Mouse (Mus musculus) liver, embryonic 14.5 days (tissue): ENCODE data around the gene Fut2. TPM values are rescaled to one million over a fixed set of nuclear protein-coding genes. Genes with fewer than 3 reads are reported as not detected.

Source experiments
- ATAC-seq: fragments of 200-750 bp; cut with Nextera tagmentation; 2 replicates; pipeline ENCODE4 v1.8.0; 2017; ENCODE audit warnings: moderate number of reproducible peaks, mild to moderate bottlenecking, moderate library complexity; ENCODE audit not compliant: insufficient read depth
- DNase-seq, 3 experiments: peaks; one replicate each; pipeline ENCODE4 v3.0.0-alpha.2; 2012 to 2013; ENCODE audit warnings: low read depth in 3 of 3, low spot score in 3 of 3
- H3K27ac ChIP-seq: fragments of 300-500 bp; sonication (generic); 2 replicates; pipeline ENCODE4 v1.5.1; 2014; ENCODE audit warnings: moderate library complexity, mild to moderate bottlenecking, control low read depth, inconsistent platforms
- H3K27me3 ChIP-seq: fragments of 300-500 bp; sonication (generic); 2 replicates; pipeline ENCODE4 v1.6.1; 2014; ENCODE audit warnings: mild to moderate bottlenecking, low read length, moderate library complexity; ENCODE audit not compliant: control insufficient read depth, insufficient read depth
- H3K36me3 ChIP-seq: fragments of 300-500 bp; sonication (generic); replicated peaks from 2 replicates; pipeline ENCODE4 v1.6.1; 2014; ENCODE audit warnings: low read depth; ENCODE audit not compliant: control insufficient read depth, insufficient read depth
- H3K4me1 ChIP-seq, 2 experiments: fragments of 200-500 bp in 1 of 2; fragments of 300-500 bp in 1 of 2; sonication (generic) in 1 of 2; replicated peaks; 2 replicates each; pipeline ENCODE4 v1.6.1; 2012 to 2014; ENCODE audit warnings: antibody characterized with exemption in 1 of 2, inconsistent platforms in 1 of 2, low read length in 1 of 2; ENCODE audit not compliant: control insufficient read depth in 2 of 2, insufficient read depth in 2 of 2
- H3K4me2 ChIP-seq: fragments of 300-500 bp; sonication (generic); 2 replicates; pipeline ENCODE4 v1.6.1; 2014; ENCODE audit warnings: low read depth, mild to moderate bottlenecking, control low read depth, moderate library complexity
- H3K4me3 ChIP-seq, 2 experiments: fragments of 200-500 bp in 1 of 2; fragments of 300-500 bp in 1 of 2; sonication (generic) in 1 of 2; 2 replicates each; pipeline ENCODE4 v1.5.1; 2012 to 2014; ENCODE audit warnings: low read depth in 2 of 2, low read length in 2 of 2, mild to moderate bottlenecking in 2 of 2, control low read depth in 1 of 2, inconsistent platforms in 1 of 2, moderate library complexity in 1 of 2; ENCODE audit not compliant: insufficient read depth in 1 of 2
- H3K9ac ChIP-seq: fragments of 300-500 bp; sonication (generic); replicated peaks from 2 replicates; pipeline ENCODE4 v1.6.1; 2014; ENCODE audit warnings: mild to moderate bottlenecking, control low read depth, moderate library complexity
- H3K9me3 ChIP-seq: fragments of 300-500 bp; sonication (generic); 2 replicates; pipeline ENCODE4 v1.6.1; 2016; ENCODE audit warnings: low read length, mixed read lengths; ENCODE audit not compliant: control insufficient read depth
- CTCF ChIP-seq: IDR thresholded peaks from 2 replicates; pipeline ENCODE4 v1.5.1; 2016; ENCODE audit warnings: antibody characterized with exemption, low read depth, control low read depth
- EP300 ChIP-seq: IDR thresholded peaks from 2 replicates; pipeline ENCODE4 v1.6.1; 2016; ENCODE audit warnings: antibody characterized with exemption, low read depth
- WGBS: fragments of 180-500 bp; shearing (Covaris S2); extraction: QIAGEN DNeasy Blood & Tissue Kit; methylation state at CpG from one replicate; pipeline ENCODE4 v1.1.7; 2014; ENCODE audit not compliant: insufficient replicate concordance; 5-methylcytosine and 5-hydroxymethylcytosine counted together
- polyA plus RNA-seq, 2 experiments: library from polyadenylated mRNA; depleted of rRNA in 1 of 2; stranded (reverse) in 1 of 2; unstranded in 1 of 2; fragments of >200 nt; fragmentation: Nextera tagmentation in 1 of 2; extraction: Ambion mirVana in 1 of 2; gene quantifications; 2 replicates each; pipeline versions ENCODE4 v1.2.1 to v1.2.3; 2012 to 2014

The Fut2 gene
- polyA plus RNA-seq, 2 experiments: not detected

DNA sequence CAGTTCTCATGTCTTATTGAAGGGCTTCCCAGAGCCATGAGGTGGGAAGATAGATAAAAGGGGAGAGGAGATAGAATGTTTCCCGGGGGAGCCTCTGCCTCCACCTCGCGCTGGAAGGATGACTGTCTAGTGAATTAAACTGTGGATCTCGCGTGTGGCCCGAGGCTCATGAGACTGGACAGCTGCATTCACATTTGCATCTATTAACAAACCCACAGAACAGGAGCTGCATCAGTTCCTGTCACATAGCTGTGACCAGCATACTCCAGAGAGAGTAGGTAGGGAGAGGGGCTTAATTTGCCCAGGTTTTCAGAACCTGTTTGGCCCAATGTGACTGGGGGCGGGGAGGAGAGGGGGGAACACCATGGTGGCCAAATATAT lies 20.6 kb downstream of the Fut2 start:
- WGBS: 67% methylated on average over 7 of the region's 7 CpGs

DNA sequence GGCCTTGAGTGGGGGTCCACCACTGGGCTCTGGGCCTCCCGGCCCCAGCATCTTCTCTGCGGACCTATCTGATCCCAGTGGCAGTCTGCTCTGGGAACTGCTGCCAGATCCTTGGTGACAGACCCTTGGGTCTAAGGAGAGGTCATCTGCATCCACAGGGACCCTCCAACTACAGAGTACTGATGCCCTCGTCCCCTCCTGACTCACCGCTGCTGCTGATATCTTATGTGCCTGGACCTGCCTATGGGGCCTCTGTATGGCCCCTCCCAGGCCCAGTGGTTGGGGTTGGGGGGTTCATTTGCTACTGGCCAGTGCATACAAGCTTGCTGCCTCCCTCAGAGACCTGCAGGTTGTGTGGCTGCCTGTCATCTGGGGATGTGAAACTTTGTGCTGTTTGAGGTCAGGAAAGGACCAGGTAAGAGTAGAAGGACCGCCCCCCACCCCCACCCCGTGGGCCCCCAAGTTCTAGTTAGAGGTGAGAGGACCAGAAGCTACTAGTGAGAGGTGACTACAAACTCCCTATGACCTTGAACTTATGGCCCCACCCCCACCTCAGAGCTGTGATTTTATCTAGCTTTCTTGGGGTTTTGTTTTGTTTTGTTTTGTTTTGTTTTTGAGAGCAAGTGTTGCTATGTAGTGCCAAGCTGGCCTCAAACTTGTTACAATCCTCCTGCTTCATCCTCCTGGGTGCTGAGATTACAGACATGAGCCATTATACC lies 21.2 kb downstream of the Fut2 start:
- no peak for ATAC-seq
- no peak overlapping the region for H3K4me3 ChIP-seq
- no peaks in the 10 kb centered on the region for H3K36me3 ChIP-seq
- H3K27ac ChIP-seq: no peak overlapping the region
- peaks cover 0 to 7% of the 10 kb centered on the region in 2 experiments; a peak in 1 of 4 replicates for H3K4me1 ChIP-seq
- WGBS: 54% methylated on average over 6 of the region's 6 CpGs
- H3K27me3 ChIP-seq: no peaks in the 10 kb centered on the region
- DNase-seq: no peak
- no peak for TF ChIP-seq CTCF
- H3K9ac ChIP-seq: no peak overlapping the region
- no peaks in the 10 kb centered on the region for H3K9me3 ChIP-seq
- no peak overlapping the region for H3K4me2 ChIP-seq

More for the DNA sequence above, 20.6 kb downstream of the Fut2 start:
- Histone ChIP-seq H3K27ac (no peak overlapping the region), H3K4me1 (peaks cover 0 to 7% of the 10 kb centered on the region in 2 experiments; a peak in 1 of 4 replicates), H3K36me3 (no peaks in the 10 kb centered on the region), H3K4me3 (no peak overlapping the region), H3K9me3 (no peaks in the 10 kb centered on the region), H3K27me3 (no peaks in the 10 kb centered on the region), H3K4me2 (no peak overlapping the region), H3K9ac (no peak overlapping the region)
- DNase-seq (no peak), ATAC-seq (no peak)
- no peak for TF ChIP-seq CTCF

DNA sequence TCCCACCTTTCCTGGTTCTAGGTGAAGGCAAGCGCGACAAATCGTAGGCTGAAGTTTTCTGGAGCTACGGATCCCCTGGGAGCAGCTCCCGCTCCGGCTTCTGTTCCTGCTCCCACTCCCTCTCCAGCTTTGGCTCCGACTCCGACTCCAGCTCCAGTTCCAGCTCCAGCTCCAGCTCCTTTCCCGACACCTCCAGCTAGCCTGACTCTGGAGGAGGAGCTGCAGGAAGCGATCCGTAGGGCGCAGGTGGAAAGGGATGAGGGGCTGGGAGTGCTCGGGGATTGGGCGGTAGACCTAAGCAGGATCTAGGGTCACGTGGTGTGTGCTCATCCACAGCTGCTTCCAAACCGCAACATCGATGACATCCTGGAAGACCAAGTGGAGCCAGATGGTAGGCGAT lies 22.0 kb downstream of the Fut2 start:
- H3K4me1 ChIP-seq: peaks cover 0 to 7% of the 10 kb centered on the region in 2 experiments; a peak in 1 of 4 replicates
- H3K9ac ChIP-seq: no peak overlapping the region
- no peak for TF ChIP-seq CTCF
- no peak for TF ChIP-seq EP300
- WGBS: 12% methylated on average over 18 of the region's 18 CpGs
- no peak for ATAC-seq
- H3K4me2 ChIP-seq: peak overlapping the region; percentile 64
- no peaks in the 10 kb centered on the region for H3K27me3 ChIP-seq
- no peak overlapping the region for H3K4me3 ChIP-seq
- H3K27ac ChIP-seq: no peak overlapping the region
- no peaks in the 10 kb centered on the region for H3K9me3 ChIP-seq
- DNase-seq: no peak
- H3K36me3 ChIP-seq: no peaks in the 10 kb centered on the region

DNA sequence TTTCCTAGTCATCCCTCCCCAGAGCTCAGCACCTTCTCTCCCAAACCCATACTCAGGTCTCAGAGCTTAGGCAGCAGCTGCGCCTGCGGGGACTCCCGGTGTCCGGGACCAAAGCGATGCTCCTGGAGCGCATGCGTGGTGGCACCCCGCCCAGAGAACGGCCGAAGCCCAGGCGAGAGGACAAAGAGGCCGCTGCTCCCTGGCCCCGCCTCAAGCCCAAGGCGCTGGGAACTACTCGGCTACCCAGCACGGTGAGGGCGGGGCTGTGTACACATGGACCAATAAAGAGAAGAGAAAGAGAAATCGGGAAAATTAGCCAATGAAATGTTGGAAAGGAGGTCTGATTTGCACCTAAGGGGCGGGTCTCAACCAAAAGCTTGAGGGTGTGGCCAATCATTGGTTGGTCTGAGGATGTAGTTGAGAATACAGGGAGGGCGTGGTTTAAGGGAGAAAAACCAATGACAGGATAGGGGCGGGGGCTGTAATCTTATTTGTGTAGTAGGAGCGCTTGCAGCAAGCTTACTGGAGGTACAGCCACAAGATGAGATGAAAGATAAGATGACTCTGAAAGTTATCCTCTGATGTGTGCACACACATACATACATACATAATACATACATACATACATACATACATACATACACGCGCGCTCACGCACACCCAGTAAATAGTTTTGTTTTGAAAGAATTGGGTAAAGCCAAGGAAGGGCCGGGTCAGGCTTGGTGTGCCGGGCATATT lies 22.6 kb downstream of the Fut2 start:
- Histone ChIP-seq H3K4me1 (peaks cover 0 to 7% of the 10 kb centered on the region in 2 experiments; a peak in 1 of 4 replicates), H3K9ac (no peak overlapping the region), H3K36me3 (no peaks in the 10 kb centered on the region), H3K27me3 (no peaks in the 10 kb centered on the region), H3K4me3 (peak overlapping the region; percentile 32 to 36), H3K9me3 (no peaks in the 10 kb centered on the region), H3K4me2 (peak overlapping the region; percentile 64), H3K27ac (no peak overlapping the region)
- TF ChIP-seq CTCF (no peak), EP300 (no peak)
- ATAC-seq: peak; percentile 85
- WGBS: 3% methylated on average over 28 of the region's 28 CpGs
- peak; percentile 64 to 74 (median 66) for DNase-seq

DNA sequence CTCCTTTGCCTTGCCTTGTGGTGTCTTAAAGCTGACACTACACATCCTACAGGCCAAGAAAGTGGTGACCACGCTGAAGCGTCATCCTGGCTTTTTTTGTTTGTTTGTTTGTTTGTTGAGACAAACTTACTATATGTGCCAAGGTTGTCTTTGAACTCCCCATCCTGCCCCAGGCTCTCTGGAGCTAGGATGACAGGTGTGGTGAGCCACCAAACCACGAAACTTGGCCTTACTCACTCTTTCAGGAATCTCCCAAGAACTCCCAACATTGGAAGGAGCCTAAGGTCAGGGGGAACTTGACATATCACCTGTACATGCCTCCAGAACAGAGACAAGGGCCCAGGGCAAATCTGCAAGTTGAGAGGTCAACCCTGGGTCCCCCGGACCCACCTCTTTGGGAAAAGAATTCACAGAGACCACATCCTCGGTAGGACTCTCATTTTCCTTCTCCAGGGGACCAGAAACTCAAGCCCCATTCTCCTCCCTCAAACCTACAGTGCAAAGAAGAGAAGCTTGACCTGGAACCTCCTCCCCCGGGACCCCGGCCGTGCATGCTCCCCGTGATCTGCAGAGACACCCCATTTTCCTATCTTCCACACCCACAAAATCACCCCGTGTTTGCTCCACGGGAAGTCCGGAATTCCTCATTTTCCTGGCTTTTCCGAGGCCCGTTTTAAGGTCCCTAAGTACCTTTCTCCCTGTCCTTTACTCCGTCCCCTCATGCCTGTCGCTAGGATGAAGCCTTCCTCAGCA lies 23.5 kb downstream of the Fut2 start:
- Histone ChIP-seq H3K9me3 (no peaks in the 10 kb centered on the region), H3K27ac (no peak overlapping the region), H3K36me3 (no peaks in the 10 kb centered on the region), H3K9ac (no peak overlapping the region), H3K4me3 (peak overlapping the region; percentile 32 to 36), H3K4me1 (peaks cover 0 to 7% of the 10 kb centered on the region in 2 experiments; a peak in 1 of 4 replicates), H3K4me2 (peak overlapping the region; percentile 64), H3K27me3 (no peaks in the 10 kb centered on the region)
- DNase-seq (no peak), ATAC-seq (no peak)
- TF ChIP-seq EP300 (no peak), CTCF (no peak)
- WGBS: 40% methylated on average over 16 of the region's 16 CpGs
